Mouse (Mus musculus) activated CD4-positive, CD25-positive, alpha-beta regulatory T cell, adult 4 months (primary cell): Measurements from ENCODE around the gene Gpr101. TPM values are rescaled to one million over a fixed set of nuclear protein-coding genes. Genes with fewer than 3 reads are reported as not detected.

ENCODE experiments used
- ATAC-seq: one replicate; pipeline ENCODE4 v1.8.0; 2017
- polyA plus RNA-seq, 2 experiments: library from polyadenylated mRNA; unstranded; fragments of 100-300 nt; shearing (Covaris generic); gene quantifications; one replicate each; pipeline ENCODE4 v1.2.1; 2017

Gene Gpr101
- not detected for polyA plus RNA-seq

GRCm38 (mm10) chrX:57503634-57504033, at the start of gene Gpr101:
TSS of gene Gpr101 (minus strand) at chrX:57503757.
- no peak for ATAC-seq

- ATAC-seq, result no peak
Observed at GRCm38 (mm10) chrX:57521117-57522095, 17.8 kb upstream of the Gpr101 start.

- ATAC-seq, result no peak
Observed at GRCm38 (mm10) chrX:57506247-57506646, 2.7 kb upstream of the Gpr101 start.

Other genes with a start within 250 kb of the Gpr101 start
- gene Arhgef6, start 165.0 kb downstream of the Gpr101 start, polyA plus RNA-seq, result 10 to 100 TPM; 76.3 to 82.5 TPM
- gene Rbmx, start 110.7 kb downstream of the Gpr101 start, polyA plus RNA-seq, result 10 to 100 TPM; 71.9 to 72.2 TPM
- gene Gm364, start 94.6 kb downstream of the Gpr101 start, polyA plus RNA-seq, result not detected